Comparison of ENCODE assay signal across 22 mouse cellular contexts in the genomic region with DNA sequence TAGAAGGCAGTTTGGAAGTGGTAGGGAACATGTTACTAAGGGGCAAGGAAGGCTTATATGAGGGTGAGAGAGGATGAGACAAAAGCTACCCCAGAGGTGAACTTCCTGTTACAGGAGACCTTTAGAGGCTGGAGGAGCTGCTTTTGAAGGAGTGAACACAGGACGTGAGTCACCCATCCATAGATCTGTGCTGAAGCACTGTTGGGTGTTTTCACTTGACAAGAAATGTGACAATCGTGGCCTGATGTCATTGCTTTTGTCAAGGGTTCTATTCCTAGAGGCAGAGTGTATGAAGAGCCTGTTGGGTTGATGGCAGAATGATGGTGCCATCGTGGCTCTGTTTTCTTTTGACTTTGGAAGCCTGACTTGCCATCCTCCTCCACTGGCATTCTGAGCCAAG. TPM values are rescaled to one million over a fixed set of nuclear protein-coding genes. Genes with fewer than 3 reads are reported as not detected.
DNase-seq lines count a peak whose midpoint lies in the region; ATAC-seq and TF ChIP-seq lines count a peak whose summit lies in the region.
"Had no signal": no experiment of that assay in that cellular context is flagged by ENCODE, and none has a peak within 500 bp of the region (broad histone marks: within the 10 kb centered on the region; RNA-seq: fewer than 3 reads in every experiment).

No protein-coding gene starts in this region.

- H3K4me1 ChIP-seq in midbrain, embryonic 11.5 days (ENCODE audit: control insufficient read depth, insufficient read depth, low read length) = no peaks in the 10 kb centered on the region
- H3K4me1 ChIP-seq in midbrain, postnatal 0 days (ENCODE audit: insufficient read depth, low read length) = no peaks in the 10 kb centered on the region
- H3K4me1 ChIP-seq in liver, embryonic 12.5 days = peaks cover 4% of the 10 kb centered on the region; the same call in 1 of the 2 replicates
- H3K4me1 ChIP-seq: embryonic facial prominence, embryonic 12.5 days; hindbrain, embryonic 10.5 days had no signal

- H3K27me3 ChIP-seq in midbrain, embryonic 11.5 days (ENCODE audit: control insufficient read depth, insufficient read depth, low read length) = no peaks in the 10 kb centered on the region
- H3K27me3 ChIP-seq in midbrain, postnatal 0 days (ENCODE audit: insufficient read depth, low read length) = no peaks in the 10 kb centered on the region
- no peaks in the 10 kb centered on the region for H3K27me3 ChIP-seq in liver, embryonic 12.5 days (replicated peaks)
- H3K27me3 ChIP-seq: embryonic facial prominence, embryonic 12.5 days; heart, embryonic 12.5 days had no signal

- ATAC-seq in midbrain, embryonic 11.5 days (ENCODE audit: low FRiP score) = no peak
- no peak for ATAC-seq in midbrain, postnatal 0 days (ENCODE audit: low FRiP score)
- peak; percentile 71 for ATAC-seq in activated CD4-positive, CD25-positive, alpha-beta regulatory T cell, adult 4 months
- ATAC-seq in liver, embryonic 12.5 days = no peak
- ATAC-seq: forebrain, embryonic 16.5 days; intestine, postnatal 0 days had no signal

- no peak for TF ChIP-seq CTCF in midbrain, postnatal 0 days (IDR thresholded peaks at IDR 0.05)

- H3K27ac ChIP-seq in midbrain, embryonic 11.5 days (ENCODE audit: low read depth, low read length) = no peak overlapping the region
- no peak overlapping the region for H3K27ac ChIP-seq in midbrain, postnatal 0 days (ENCODE audit: low read depth, low read length)
- H3K27ac ChIP-seq in liver, embryonic 12.5 days = no peak overlapping the region
- H3K27ac ChIP-seq: embryonic facial prominence, embryonic 12.5 days; gastrocnemius, adult 2 months; hindbrain, embryonic 10.5 days; hindbrain, embryonic 14.5 days had no signal

- H3K36me3 ChIP-seq in midbrain, embryonic 11.5 days (ENCODE audit: control insufficient read depth, insufficient read depth, low read length) = no peaks in the 10 kb centered on the region
- H3K36me3 ChIP-seq in midbrain, postnatal 0 days (ENCODE audit: insufficient read depth, low read length) = no peaks in the 10 kb centered on the region
- peaks cover 25% of the 10 kb centered on the region for H3K36me3 ChIP-seq in liver, embryonic 12.5 days

- H3K9ac ChIP-seq in midbrain, embryonic 11.5 days (ENCODE audit: low read length) = no peak overlapping the region
- no peak overlapping the region for H3K9ac ChIP-seq in midbrain, postnatal 0 days (replicated peaks; ENCODE audit: low read length, poor library complexity, severe bottlenecking)
- H3K9ac ChIP-seq in liver, embryonic 12.5 days = no peak overlapping the region
- H3K9ac ChIP-seq: embryonic facial prominence, embryonic 12.5 days; heart, embryonic 12.5 days; hindbrain, embryonic 14.5 days had no signal

- no peaks in the 10 kb centered on the region for H3K9me3 ChIP-seq in midbrain, embryonic 11.5 days (ENCODE audit: control insufficient read depth, low read length)
- no peaks in the 10 kb centered on the region for H3K9me3 ChIP-seq in midbrain, postnatal 0 days (ENCODE audit: low read length)
- no peaks in the 10 kb centered on the region for H3K9me3 ChIP-seq in liver, embryonic 12.5 days (replicated peaks)
- H3K9me3 ChIP-seq: embryonic facial prominence, embryonic 12.5 days; heart, embryonic 12.5 days; hindbrain, embryonic 10.5 days had no signal

- H3K4me2 ChIP-seq in midbrain, embryonic 11.5 days = no peak overlapping the region
- no peak overlapping the region for H3K4me2 ChIP-seq in midbrain, postnatal 0 days (ENCODE audit: low read depth, low read length, poor library complexity, severe bottlenecking)
- no peak overlapping the region for H3K4me2 ChIP-seq in liver, embryonic 12.5 days
- H3K4me2 ChIP-seq: embryonic facial prominence, embryonic 12.5 days; heart, embryonic 12.5 days; hindbrain, embryonic 14.5 days had no signal

- 88% methylated on average over 3 of the region's 3 CpGs for WGBS in midbrain, embryonic 11.5 days
- 92% methylated on average over 3 of the region's 3 CpGs for WGBS in midbrain, postnatal 0 days
- 63% methylated on average over 3 of the region's 3 CpGs for WGBS in liver, embryonic 12.5 days (ENCODE audit: insufficient replicate concordance)

- peak; percentile 76 for DNase-seq in midbrain, embryonic 11.5 days (ENCODE audit: low spot score, missing footprints)
- no peak for DNase-seq in midbrain, postnatal 0 days (ENCODE audit: low spot score)
- DNase-seq in CD4-positive helper T cell, adult 2 months (ENCODE audit: low read depth, low spot score) = peak; percentile 43
- DNase-seq in naive thymus-derived CD4-positive, alpha-beta T cell, adult 2 months (ENCODE audit: low read depth) = peak; percentile 58
- DNase-seq in cerebellum, postnatal 10 days = no peak
- DNase-seq: adrenal gland, postnatal 10 days; B cell, adult 2 months; cerebellum, adult 11-12 months; cerebellum, postnatal 14 days; embryo, embryonic 11 days; gastrocnemius, adult 2 months; gastrocnemius, postnatal 25 days had no signal

- no peak overlapping the region for H3K4me3 ChIP-seq in midbrain, embryonic 11.5 days (ENCODE audit: low read depth, low read length)
- H3K4me3 ChIP-seq in midbrain, postnatal 0 days (ENCODE audit: low read depth, low read length) = no peak overlapping the region
- H3K4me3 ChIP-seq in liver, embryonic 12.5 days = no peak overlapping the region
- H3K4me3 ChIP-seq: embryonic facial prominence, embryonic 12.5 days; gastrocnemius, adult 2 months; heart, embryonic 12.5 days; hindbrain, embryonic 10.5 days had no signal

RNA-seq across cellular contexts. Expression of a gene that starts 14.3 kb away (rescaled TPM):
- 0.61 and 1.9 TPM in 2 replicates for polyA plus RNA-seq in midbrain, embryonic 11.5 days (2014; fragmentation: Nextera tagmentation; extraction: Ambion mirVana)
- 3.6 and 4.0 TPM in 2 replicates for total RNA-seq in midbrain, postnatal 0 days (2014; rRNA removed)
- polyA plus RNA-seq in midbrain, postnatal 0 days (2015; fragmentation: Nextera tagmentation; extraction: Ambion mirVana) = 3.2 and 3.9 TPM in 2 replicates
- 1 to 10 TPM; 3.2 to 3.3 TPM for polyA plus RNA-seq in activated CD4-positive, CD25-positive, alpha-beta regulatory T cell, adult 4 months (2017; shearing (Covaris generic))
- polyA plus RNA-seq in liver, embryonic 12.5 days (2016; fragmentation: Nextera tagmentation; extraction: Ambion mirVana) = 0.94 and 1.0 TPM in 2 replicates
- total RNA-seq: gastrocnemius, adult 2 months; gastrocnemius, postnatal 25 days had no signal

RNA-seq across cellular contexts. Expression of a gene that starts 18.9 kb away (rescaled TPM):
- 22.5 and 26.9 TPM in 2 replicates for polyA plus RNA-seq in midbrain, embryonic 11.5 days (2014; fragmentation: Nextera tagmentation; extraction: Ambion mirVana)
- 44.9 and 85.1 TPM in 2 replicates for total RNA-seq in midbrain, postnatal 0 days (2014; rRNA removed)
- polyA plus RNA-seq in midbrain, postnatal 0 days (2015; fragmentation: Nextera tagmentation; extraction: Ambion mirVana) = 110 and 122 TPM in 2 replicates
- 100 to 1,000 TPM; 368 to 402 TPM for polyA plus RNA-seq in activated CD4-positive, CD25-positive, alpha-beta regulatory T cell, adult 4 months (2017; shearing (Covaris generic))
- polyA plus RNA-seq in liver, embryonic 12.5 days (2016; fragmentation: Nextera tagmentation; extraction: Ambion mirVana) = 77.2 and 84.6 TPM in 2 replicates

RNA-seq across cellular contexts. Expression of a gene that starts 19.1 kb away (rescaled TPM):
- 11.2 and 13.6 TPM in 2 replicates for polyA plus RNA-seq in midbrain, embryonic 11.5 days (2014; fragmentation: Nextera tagmentation; extraction: Ambion mirVana)
- 23.2 and 23.9 TPM in 2 replicates for total RNA-seq in midbrain, postnatal 0 days (2014; rRNA removed)
- polyA plus RNA-seq in midbrain, postnatal 0 days (2015; fragmentation: Nextera tagmentation; extraction: Ambion mirVana) = 8.7 and 11.9 TPM in 2 replicates
- 10 to 100 TPM in 1 of 2 experiments, 1 to 10 TPM in 1; 8.1 to 11.3 TPM for polyA plus RNA-seq in activated CD4-positive, CD25-positive, alpha-beta regulatory T cell, adult 4 months (2017; shearing (Covaris generic))
- 13.1 and 14.3 TPM in 2 replicates for polyA plus RNA-seq in liver, embryonic 12.5 days (2016; fragmentation: Nextera tagmentation; extraction: Ambion mirVana)

RNA-seq across cellular contexts. Expression of a gene that starts 23.8 kb away (rescaled TPM):
- polyA plus RNA-seq in midbrain, embryonic 11.5 days (2014; fragmentation: Nextera tagmentation; extraction: Ambion mirVana) = 0.23 and 0.28 TPM in 2 replicates
- 7.5 and 19.3 TPM in 2 replicates for total RNA-seq in midbrain, postnatal 0 days (2014; rRNA removed)
- polyA plus RNA-seq in midbrain, postnatal 0 days (2015; fragmentation: Nextera tagmentation; extraction: Ambion mirVana) = 5.6 and 6.8 TPM in 2 replicates
- polyA plus RNA-seq in activated CD4-positive, CD25-positive, alpha-beta regulatory T cell, adult 4 months (2017; shearing (Covaris generic)) = under 1 TPM; 0.25 to 0.61 TPM
- polyA plus RNA-seq in liver, embryonic 12.5 days (2016; fragmentation: Nextera tagmentation; extraction: Ambion mirVana) = 26.3 and 29.2 TPM in 2 replicates
- total RNA-seq: granulocyte monocyte progenitor cell, adult 5-6 weeks had no signal

RNA-seq across cellular contexts. Expression of a gene that starts 26.0 kb away (rescaled TPM):
- 0.29 and 0.40 TPM in 2 replicates for polyA plus RNA-seq in midbrain, embryonic 11.5 days (2014; fragmentation: Nextera tagmentation; extraction: Ambion mirVana)
- 1.3 and 1.9 TPM in 2 replicates for total RNA-seq in midbrain, postnatal 0 days (2014; rRNA removed)
- 1.3 TPM in 2 replicates for polyA plus RNA-seq in midbrain, postnatal 0 days (2015; fragmentation: Nextera tagmentation; extraction: Ambion mirVana)
- 1 to 10 TPM in 1 of 2 experiments, not detected in 1; 1.3 TPM for polyA plus RNA-seq in activated CD4-positive, CD25-positive, alpha-beta regulatory T cell, adult 4 months (2017; shearing (Covaris generic))
- polyA plus RNA-seq in liver, embryonic 12.5 days (2016; fragmentation: Nextera tagmentation; extraction: Ambion mirVana) = 0.29 TPM in 1 of 2 replicates, not detected in the other
- total RNA-seq: common myeloid progenitor, adult 5-6 weeks; gastrocnemius, postnatal 25 days; granulocyte monocyte progenitor cell, adult 5-6 weeks had no signal
- polyA plus RNA-seq: intestine, postnatal 0 days had no signal

Comparison
In these comparisons a context has a peak if more than half of its experiments do, and no peak if none do; other contexts are left out.
1. DNase-seq: peak in midbrain, embryonic 11.5 days (single experiment), CD4-positive helper T cell, adult 2 months (single experiment) and naive thymus-derived CD4-positive, alpha-beta T cell, adult 2 months (single experiment); none in midbrain, postnatal 0 days (single experiment) and cerebellum, postnatal 10 days (0 of 2).